Mouse (Mus musculus) limb, embryonic 15.5 days (tissue): ENCODE results near the gene Apobec1. TPM values are rescaled to one million over a fixed set of nuclear protein-coding genes. Genes with fewer than 3 reads are reported as not detected.
"Not testable (repeated sequence)": the region's sequence is repeated elsewhere in the genome, so short reads cannot be mapped to it uniquely, and the experiment has no call there.

Experiments
- ATAC-seq: fragments of 200-750 bp; cut with Nextera tagmentation; 2 replicates; pipeline ENCODE4 v1.8.0; 2017; ENCODE audit warnings: low read depth, moderate TSS enrichment; ENCODE audit not compliant: insufficient number of reproducible peaks, low FRiP score, low TSS enrichment
- H3K27ac ChIP-seq: fragments of 300-500 bp; sonication (generic); 2 replicates; pipeline ENCODE4 v1.5.1; 2015; ENCODE audit warnings: moderate library complexity, mild to moderate bottlenecking, inconsistent platforms
- H3K27me3 ChIP-seq: fragments of 300-500 bp; sonication (generic); 2 replicates; pipeline ENCODE4 v1.6.1; 2015; ENCODE audit warnings: inconsistent platforms
- H3K36me3 ChIP-seq: fragments of 300-500 bp; sonication (generic); 2 replicates; pipeline ENCODE4 v1.6.1; 2015; ENCODE audit warnings: inconsistent platforms
- H3K4me1 ChIP-seq: fragments of 300-500 bp; sonication (generic); 2 replicates; pipeline ENCODE4 v1.6.1; 2015; ENCODE audit warnings: inconsistent platforms
- H3K4me2 ChIP-seq: fragments of 300-500 bp; sonication (generic); 2 replicates; pipeline ENCODE4 v1.6.1; 2015; ENCODE audit warnings: mild to moderate bottlenecking, inconsistent platforms
- H3K4me3 ChIP-seq: fragments of 300-500 bp; sonication (generic); 2 replicates; pipeline ENCODE4 v1.5.1; 2015; ENCODE audit warnings: mild to moderate bottlenecking, inconsistent platforms
- H3K9ac ChIP-seq: fragments of 300-500 bp; sonication (generic); 2 replicates; pipeline ENCODE4 v1.6.1; 2015; ENCODE audit warnings: inconsistent platforms
- H3K9me3 ChIP-seq: fragments of 300-500 bp; sonication (generic); 2 replicates; pipeline ENCODE4 v1.6.1; 2016; ENCODE audit warnings: inconsistent platforms
- WGBS: fragments of 180-500 bp; shearing (Covaris S2); methylation state at CpG from one replicate; pipeline ENCODE4 v1.1.7; 2015; 5-methylcytosine and 5-hydroxymethylcytosine counted together
- polyA plus RNA-seq: library from polyadenylated mRNA; unstranded; fragments of >200 nt; fragmentation: Nextera tagmentation; extraction: Ambion mirVana; gene quantifications from 2 replicates; pipeline ENCODE4 v1.2.1, GENCODE M21; 2015

Apobec1 gene
- polyA plus RNA-seq: 4.0 and 4.5 TPM in 2 replicates

- Histone ChIP-seq H3K27me3 (no peaks in the 10 kb centered on the region), H3K27ac (peak within 1 kb of the TSS; percentile 60), H3K4me1 (no peaks in the 10 kb centered on the region), H3K36me3 (no peaks in the 10 kb centered on the region), H3K4me3 (peak within 1 kb of the TSS; percentile 50), H3K4me2 (peak within 1 kb of the TSS; percentile 58), H3K9me3 (no peaks in the 10 kb centered on the region), H3K9ac (0 out of 2 replicates have a peak within 1 kb of the TSS, but pooled peaks have one; percentile 20)
- 2% methylated on average over 22 of the region's 22 CpGs for whole genome bisulfite sequencing
- no peak; the same call in 1 of the 2 replicates for ATAC-seq
Measured at GRCm38 (mm10) chr6:122602242-122602991, at the start of gene Apobec1. TSS of gene Apobec1 (minus strand) at chr6:122602444.

GRCm38 (mm10) chr6:122650398-122650980, 48.2 kb upstream of the Apobec1 start:
- WGBS: 59% methylated on average over 5 of the region's 5 CpGs
- ATAC-seq: no peak

GRCm38 (mm10) chr6:122649903-122650302, 47.7 kb upstream of the Apobec1 start:
- Histone ChIP-seq H3K36me3 (no peaks in the 10 kb centered on the region), H3K4me2 (no peak overlapping the region), H3K4me1 (no peaks in the 10 kb centered on the region), H3K9ac (no peak overlapping the region), H3K9me3 (no peaks in the 10 kb centered on the region), H3K4me3 (no peak overlapping the region), H3K27ac (no peak overlapping the region), H3K27me3 (no peaks in the 10 kb centered on the region)
- ATAC-seq: no peak
- 81% methylated on average over 3 of the region's 3 CpGs for WGBS

More at GRCm38 (mm10) chr6:122650398-122650980, 48.2 kb upstream of the Apobec1 start:
- Histone ChIP-seq H3K4me1 (no peaks in the 10 kb centered on the region), H3K9ac (no peak overlapping the region), H3K9me3 (no peaks in the 10 kb centered on the region), H3K36me3 (no peaks in the 10 kb centered on the region), H3K27ac (no peak overlapping the region), H3K4me2 (no peak overlapping the region), H3K27me3 (no peaks in the 10 kb centered on the region), H3K4me3 (no peak overlapping the region)

- H3K36me3 ChIP-seq, ATAC-seq, H3K27ac ChIP-seq, H3K4me3 ChIP-seq, H3K4me2 ChIP-seq, H3K4me1 ChIP-seq, H3K9me3 ChIP-seq, H3K27me3 ChIP-seq, H3K9ac ChIP-seq: not testable (repeated sequence)
- 92% methylated on average over 21 of the region's 21 CpGs for WGBS
Measured at GRCm38 (mm10) chr6:122644196-122644595, 42.0 kb upstream of the Apobec1 start.

- H3K36me3 ChIP-seq, H3K4me3 ChIP-seq, H3K4me2 ChIP-seq, ATAC-seq, H3K9ac ChIP-seq, H3K4me1 ChIP-seq, H3K9me3 ChIP-seq, H3K27me3 ChIP-seq, H3K27ac ChIP-seq: not testable (repeated sequence)
- 63% methylated on average over 4 of the region's 4 CpGs for WGBS
Measured at GRCm38 (mm10) chr6:122637566-122637965, 35.3 kb upstream of the Apobec1 start.

- H3K9ac ChIP-seq: no peak overlapping the region
- H3K9me3 ChIP-seq: no peaks in the 10 kb centered on the region
- no peak overlapping the region for H3K4me2 ChIP-seq
- no peak for ATAC-seq
- no peak overlapping the region for H3K4me3 ChIP-seq
- H3K36me3 ChIP-seq: no peaks in the 10 kb centered on the region
- H3K27me3 ChIP-seq: no peaks in the 10 kb centered on the region
- H3K27ac ChIP-seq: no peak overlapping the region
- WGBS: 76% methylated on average over 3 of the region's 3 CpGs
- H3K4me1 ChIP-seq: no peaks in the 10 kb centered on the region
Measured at GRCm38 (mm10) chr6:122636666-122637065, 34.4 kb upstream of the Apobec1 start.

GRCm38 (mm10) chr6:122635315-122635714, 33.1 kb upstream of the Apobec1 start:
- 84% methylated on average over 7 of the region's 7 CpGs for WGBS
- H3K36me3 ChIP-seq: no peaks in the 10 kb centered on the region
- no peaks in the 10 kb centered on the region for H3K9me3 ChIP-seq
- H3K4me1 ChIP-seq: no peaks in the 10 kb centered on the region
- H3K9ac ChIP-seq: no peak overlapping the region
- H3K27ac ChIP-seq: no peak overlapping the region
- no peak overlapping the region for H3K4me3 ChIP-seq
- ATAC-seq: no peak
- no peaks in the 10 kb centered on the region for H3K27me3 ChIP-seq
- H3K4me2 ChIP-seq: no peak overlapping the region

GRCm38 (mm10) chr6:122633411-122633810, 31.2 kb upstream of the Apobec1 start:
- H3K27ac ChIP-seq: no peak overlapping the region
- no peak overlapping the region for H3K4me2 ChIP-seq
- 44% methylated on average over 9 of the region's 9 CpGs for WGBS
- no peak overlapping the region for H3K9ac ChIP-seq
- no peaks in the 10 kb centered on the region for H3K9me3 ChIP-seq
- H3K4me1 ChIP-seq: no peaks in the 10 kb centered on the region
- no peak overlapping the region for H3K4me3 ChIP-seq
- ATAC-seq: no peak
- H3K27me3 ChIP-seq: no peaks in the 10 kb centered on the region
- H3K36me3 ChIP-seq: no peaks in the 10 kb centered on the region

- H3K9ac ChIP-seq: no peak overlapping the region
- H3K27ac ChIP-seq: no peak overlapping the region
- no peaks in the 10 kb centered on the region for H3K36me3 ChIP-seq
- H3K4me3 ChIP-seq: peak overlapping the region; percentile 14
- no peak for ATAC-seq
- 30% methylated on average over 20 of the region's 20 CpGs for WGBS
- peak overlapping the region; percentile 25; the same call in 1 of the 2 replicates for H3K4me2 ChIP-seq
- H3K9me3 ChIP-seq: no peaks in the 10 kb centered on the region
- H3K4me1 ChIP-seq: no peaks in the 10 kb centered on the region
- peaks cover 2% of the 10 kb centered on the region; the same call in 1 of the 2 replicates for H3K27me3 ChIP-seq
Measured at GRCm38 (mm10) chr6:122627469-122628108, 25.3 kb upstream of the Apobec1 start.

- Histone ChIP-seq H3K4me1 (no peaks in the 10 kb centered on the region), H3K27me3 (peaks cover 2% of the 10 kb centered on the region; the same call in 1 of the 2 replicates), H3K36me3 (no peaks in the 10 kb centered on the region), H3K27ac (no peak within 1 kb of the TSS), H3K4me3 (no peak within 1 kb of the TSS), H3K4me2 (no peak within 1 kb of the TSS), H3K9ac (no peak within 1 kb of the TSS), H3K9me3 (no peaks in the 10 kb centered on the region)
- WGBS: 80% methylated on average over 8 of the region's 8 CpGs
- no peak for ATAC-seq
Measured at GRCm38 (mm10) chr6:122626110-122626509, 23.9 kb upstream of the Apobec1 start, which contains the start of gene Dppa3. TSS of gene Dppa3 (plus strand) at chr6:122626410.

GRCm38 (mm10) chr6:122625156-122625555, 22.9 kb upstream of the Apobec1 start:
- H3K27ac ChIP-seq: no peak overlapping the region
- no peak overlapping the region for H3K4me3 ChIP-seq
- no peak for ATAC-seq
- H3K36me3 ChIP-seq: no peaks in the 10 kb centered on the region
- WGBS: 69% methylated on average over 4 of the region's 4 CpGs
- no peak overlapping the region for H3K4me2 ChIP-seq
- no peaks in the 10 kb centered on the region for H3K4me1 ChIP-seq
- H3K27me3 ChIP-seq: peaks cover 2% of the 10 kb centered on the region; the same call in 1 of the 2 replicates
- H3K9me3 ChIP-seq: no peaks in the 10 kb centered on the region
- no peak overlapping the region for H3K9ac ChIP-seq

- H3K27ac ChIP-seq: no peak overlapping the region
- H3K4me1 ChIP-seq: no peaks in the 10 kb centered on the region
- 53% methylated on average over 5 of the region's 5 CpGs for WGBS
- H3K36me3 ChIP-seq: no peaks in the 10 kb centered on the region
- peaks cover 2% of the 10 kb centered on the region; the same call in 1 of the 2 replicates for H3K27me3 ChIP-seq
- no peak for ATAC-seq
- no peak overlapping the region for H3K4me2 ChIP-seq
- H3K4me3 ChIP-seq: no peak overlapping the region
- no peak overlapping the region for H3K9ac ChIP-seq
- no peaks in the 10 kb centered on the region for H3K9me3 ChIP-seq
Measured at GRCm38 (mm10) chr6:122624480-122624879, 22.2 kb upstream of the Apobec1 start.
